Mouse (Mus musculus): ENCODE results near the gene Prss56.

Prss56 gene

DNA sequence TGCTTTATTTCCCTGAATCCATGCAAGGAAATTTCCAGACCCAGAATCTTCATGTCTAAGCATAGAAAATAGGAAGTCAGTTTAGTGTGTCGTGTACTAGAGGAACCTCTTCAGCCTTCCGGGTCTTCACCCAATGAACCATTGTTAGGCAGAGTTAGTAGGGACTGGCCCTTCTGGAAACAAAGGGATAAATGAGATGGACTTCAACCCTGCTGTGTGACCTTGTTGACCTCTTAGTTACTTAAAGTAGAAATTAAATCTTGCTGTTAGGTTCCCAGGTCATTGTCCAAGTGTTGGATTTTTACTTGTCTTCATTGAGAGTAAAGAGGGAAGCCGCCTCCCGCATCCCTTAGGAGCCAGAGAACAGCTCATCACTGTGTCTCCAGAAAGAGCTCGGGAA is 47.5 kb downstream of the Prss56 start:
- DNase-seq (ENCODE audit: low read depth, low spot score), result no peak

DNA sequence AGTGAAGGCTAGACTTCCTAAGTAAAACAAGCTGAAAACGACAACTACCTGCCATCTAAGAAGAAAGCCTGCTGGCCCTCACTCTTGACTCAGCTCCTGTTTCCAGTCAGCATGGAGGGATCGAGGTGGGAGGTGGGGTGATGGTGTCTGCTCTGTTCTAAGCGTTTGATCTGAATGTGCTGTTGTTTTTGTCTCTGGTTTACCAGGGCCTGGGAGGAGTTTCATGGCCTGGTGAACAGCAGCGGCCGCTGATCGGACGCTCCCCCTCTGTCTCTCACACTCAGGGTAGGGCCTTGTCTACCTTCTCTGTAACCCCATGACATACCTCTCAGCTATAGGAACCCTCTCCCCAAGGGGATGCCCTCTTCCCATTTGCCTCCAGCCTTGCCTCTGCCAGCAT is 49.1 kb downstream of the Prss56 start:
- no peak for DNase-seq (ENCODE audit: low read depth, low spot score)

All from c-Kit-negative CD71-positive TER-119-positive erythroid progenitor cells, embryonic 14.5 days (primary cell).